Mouse (Mus musculus): ENCODE measurements around the gene Ccdc155. TPM values are rescaled to one million over a fixed set of nuclear protein-coding genes. Genes with fewer than 3 reads are reported as not detected.

The Ccdc155 gene
- polyA plus RNA-seq, 1 experiment from 2014 or later = not detected

- Histone ChIP-seq H3K9me3 (ENCODE audit: control insufficient read depth) (no peaks in the 10 kb centered on the region), H3K27ac (ENCODE audit: low read depth, low read length) (no peak overlapping the region), H3K27me3 (replicated peaks; ENCODE audit: control insufficient read depth, insufficient read depth, low read length) (no peaks in the 10 kb centered on the region), H3K4me3 (ENCODE audit: low read depth, low read length) (no peak overlapping the region), H3K36me3 (ENCODE audit: control insufficient read depth, insufficient read depth) (peaks cover 16% of the 10 kb centered on the region; the same call in 1 of the 2 replicates), H3K4me1 (replicated peaks; ENCODE audit: control insufficient read depth, insufficient read depth, low read length) (peaks cover 8% of the 10 kb centered on the region), H3K4me2 (replicated peaks; ENCODE audit: low read depth) (peak overlapping the region; percentile 57), H3K9ac (ENCODE audit: low read depth, low read length) (no peak overlapping the region)
- ATAC-seq = no peak
- 46% methylated on average over 20 of the region's 20 CpGs for WGBS
- TF ChIP-seq CTCF (IDR thresholded peaks at IDR 0.05; ENCODE audit: low read depth) = no peak
These were observed 29.1 kb upstream of the Ccdc155 start for GRCm38 (mm10) chr7:45233580-45234332.

- WGBS = 76% methylated on average over 13 of the region's 13 CpGs
- ATAC-seq = no peak
- no peak overlapping the region for H3K27ac ChIP-seq (ENCODE audit: low read depth, low read length)
These were observed 28.2 kb upstream of the Ccdc155 start for GRCm38 (mm10) chr7:45232716-45233465.

GRCm38 (mm10) chr7:45231941-45232340, 27.2 kb upstream of the Ccdc155 start:
- H3K36me3 ChIP-seq (ENCODE audit: control insufficient read depth, insufficient read depth) = peaks cover 16% of the 10 kb centered on the region; the same call in 1 of the 2 replicates
- H3K4me2 ChIP-seq (replicated peaks; ENCODE audit: low read depth) = no peak overlapping the region
- no peaks in the 10 kb centered on the region for H3K9me3 ChIP-seq (ENCODE audit: control insufficient read depth)
- H3K9ac ChIP-seq (ENCODE audit: low read depth, low read length) = no peak overlapping the region
- peaks cover 8% of the 10 kb centered on the region for H3K4me1 ChIP-seq (replicated peaks; ENCODE audit: control insufficient read depth, insufficient read depth, low read length)
- WGBS = 83% methylated on average over 11 of the region's 11 CpGs
- TF ChIP-seq CTCF (IDR thresholded peaks at IDR 0.05; ENCODE audit: low read depth) = no peak
- H3K27ac ChIP-seq (ENCODE audit: low read depth, low read length) = no peak overlapping the region
- H3K4me3 ChIP-seq (ENCODE audit: low read depth, low read length) = no peak overlapping the region
- no peak for ATAC-seq
- no peaks in the 10 kb centered on the region for H3K27me3 ChIP-seq (replicated peaks; ENCODE audit: control insufficient read depth, insufficient read depth, low read length)

More at GRCm38 (mm10) chr7:45232716-45233465, 28.2 kb upstream of the Ccdc155 start:
- Histone ChIP-seq H3K4me3 (ENCODE audit: low read depth, low read length) (no peak overlapping the region), H3K4me2 (replicated peaks; ENCODE audit: low read depth) (no peak overlapping the region), H3K27me3 (replicated peaks; ENCODE audit: control insufficient read depth, insufficient read depth, low read length) (no peaks in the 10 kb centered on the region), H3K9ac (ENCODE audit: low read depth, low read length) (no peak overlapping the region), H3K4me1 (replicated peaks; ENCODE audit: control insufficient read depth, insufficient read depth, low read length) (peaks cover 8% of the 10 kb centered on the region), H3K9me3 (ENCODE audit: control insufficient read depth) (no peaks in the 10 kb centered on the region), H3K36me3 (ENCODE audit: control insufficient read depth, insufficient read depth) (peaks cover 16% of the 10 kb centered on the region; the same call in 1 of the 2 replicates)
- TF ChIP-seq CTCF (IDR thresholded peaks at IDR 0.05; ENCODE audit: low read depth) = no peak

GRCm38 (mm10) chr7:45231192-45231591, 26.5 kb upstream of the Ccdc155 start:
- Histone ChIP-seq H3K9ac (ENCODE audit: low read depth, low read length) (no peak overlapping the region), H3K4me1 (replicated peaks; ENCODE audit: control insufficient read depth, insufficient read depth, low read length) (peaks cover 8% of the 10 kb centered on the region), H3K9me3 (ENCODE audit: control insufficient read depth) (no peaks in the 10 kb centered on the region), H3K4me2 (replicated peaks; ENCODE audit: low read depth) (no peak overlapping the region), H3K36me3 (ENCODE audit: control insufficient read depth, insufficient read depth) (peaks cover 18% of the 10 kb centered on the region; the same call in 1 of the 2 replicates), H3K27ac (ENCODE audit: low read depth, low read length) (no peak overlapping the region), H3K27me3 (replicated peaks; ENCODE audit: control insufficient read depth, insufficient read depth, low read length) (no peaks in the 10 kb centered on the region), H3K4me3 (ENCODE audit: low read depth, low read length) (no peak overlapping the region)
- WGBS = 88% methylated on average over 12 of the region's 12 CpGs
- ATAC-seq = no peak
- no peak for TF ChIP-seq CTCF (IDR thresholded peaks at IDR 0.05; ENCODE audit: low read depth)

- no peaks in the 10 kb centered on the region for H3K27me3 ChIP-seq (replicated peaks; ENCODE audit: control insufficient read depth, insufficient read depth, low read length)
- no peak for ATAC-seq
- 92% methylated on average over 7 of the region's 7 CpGs for WGBS
- peaks cover 28% of the 10 kb centered on the region; the same call in 1 of the 2 replicates for H3K36me3 ChIP-seq (ENCODE audit: control insufficient read depth, insufficient read depth)
- H3K9ac ChIP-seq (ENCODE audit: low read depth, low read length) = no peak overlapping the region
- H3K4me2 ChIP-seq (replicated peaks; ENCODE audit: low read depth) = no peak overlapping the region
- H3K4me1 ChIP-seq (replicated peaks; ENCODE audit: control insufficient read depth, insufficient read depth, low read length) = peaks cover 8% of the 10 kb centered on the region
- H3K9me3 ChIP-seq (ENCODE audit: control insufficient read depth) = no peaks in the 10 kb centered on the region
- no peak overlapping the region for H3K4me3 ChIP-seq (ENCODE audit: low read depth, low read length)
- no peak for TF ChIP-seq CTCF (IDR thresholded peaks at IDR 0.05; ENCODE audit: low read depth)
- H3K27ac ChIP-seq (ENCODE audit: low read depth, low read length) = no peak overlapping the region
These were observed 24.9 kb upstream of the Ccdc155 start for GRCm38 (mm10) chr7:45229459-45230203.

- no peak overlapping the region for H3K4me2 ChIP-seq (replicated peaks; ENCODE audit: low read depth)
- H3K9ac ChIP-seq (ENCODE audit: low read depth, low read length) = no peak overlapping the region
- H3K9me3 ChIP-seq (ENCODE audit: control insufficient read depth) = no peaks in the 10 kb centered on the region
- no peak overlapping the region for H3K27ac ChIP-seq (ENCODE audit: low read depth, low read length)
- H3K36me3 ChIP-seq (ENCODE audit: control insufficient read depth, insufficient read depth) = peaks cover 28% of the 10 kb centered on the region; the same call in 1 of the 2 replicates
- no peak for ATAC-seq
- TF ChIP-seq CTCF (IDR thresholded peaks at IDR 0.05; ENCODE audit: low read depth) = no peak
- 90% methylated on average over 8 of the region's 8 CpGs for WGBS
- H3K4me1 ChIP-seq (replicated peaks; ENCODE audit: control insufficient read depth, insufficient read depth, low read length) = peaks cover 6% of the 10 kb centered on the region
- H3K4me3 ChIP-seq (ENCODE audit: low read depth, low read length) = no peak overlapping the region
- H3K27me3 ChIP-seq (replicated peaks; ENCODE audit: control insufficient read depth, insufficient read depth, low read length) = no peaks in the 10 kb centered on the region
These were observed 24.4 kb upstream of the Ccdc155 start for GRCm38 (mm10) chr7:45229046-45229445.

All from intestine, postnatal 0 days (tissue).